Mouse (Mus musculus) small intestine, adult 2 months (tissue): ENCODE data around the gene Taf6.

Experiments used
- CTCF ChIP-seq: fragments of 200-500 bp; IDR thresholded peaks from 2 replicates; pipeline ENCODE4 v1.5.1; 2012; ENCODE audit warnings: low read depth, mild to moderate bottlenecking, control low read depth, inconsistent platforms, low read length, moderate library complexity, mixed read lengths; ENCODE audit not compliant: insufficient replicate concordance, insufficient read length; ENCODE audit errors: extremely low read depth
- POLR2A ChIP-seq: fragments of 200-500 bp; IDR thresholded peaks from 2 replicates; pipeline ENCODE4 v1.6.1; 2012; ENCODE audit warnings: low read depth, mild to moderate bottlenecking, control low read depth, inconsistent platforms, low read length, moderate library complexity

DNA sequence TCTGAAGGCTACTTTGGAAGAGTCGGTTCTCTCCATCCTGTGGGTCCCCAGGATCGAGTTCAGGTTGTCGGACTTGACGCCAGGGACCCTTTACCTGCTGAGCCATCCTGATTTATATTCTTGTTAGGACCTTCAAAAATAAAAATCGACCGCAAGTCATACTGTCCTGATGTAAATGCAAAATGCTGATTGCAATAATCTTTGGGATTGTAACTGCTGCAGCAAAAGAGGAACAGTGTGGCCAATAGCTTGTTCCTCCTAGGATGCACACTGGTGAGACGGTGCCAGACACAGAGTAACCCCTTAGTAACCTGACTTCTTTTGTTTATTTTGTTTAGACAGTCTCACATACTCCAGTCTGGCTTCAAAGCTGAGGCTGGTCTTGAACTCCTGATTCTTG is 8.2 kb upstream of the Taf6 start:
- TF ChIP-seq CTCF: no peak
- TF ChIP-seq POLR2A: no peak
